Mouse (Mus musculus) ovary, postnatal 36 days (tissue): ENCODE measurements around the gene Fam98a.

Source experiments
- DNase-seq: peaks from one replicate; pipeline ENCODE4 v3.0.0; 2022; ENCODE audit warnings: low spot score, mixed read lengths

The Fam98a gene

DNA sequence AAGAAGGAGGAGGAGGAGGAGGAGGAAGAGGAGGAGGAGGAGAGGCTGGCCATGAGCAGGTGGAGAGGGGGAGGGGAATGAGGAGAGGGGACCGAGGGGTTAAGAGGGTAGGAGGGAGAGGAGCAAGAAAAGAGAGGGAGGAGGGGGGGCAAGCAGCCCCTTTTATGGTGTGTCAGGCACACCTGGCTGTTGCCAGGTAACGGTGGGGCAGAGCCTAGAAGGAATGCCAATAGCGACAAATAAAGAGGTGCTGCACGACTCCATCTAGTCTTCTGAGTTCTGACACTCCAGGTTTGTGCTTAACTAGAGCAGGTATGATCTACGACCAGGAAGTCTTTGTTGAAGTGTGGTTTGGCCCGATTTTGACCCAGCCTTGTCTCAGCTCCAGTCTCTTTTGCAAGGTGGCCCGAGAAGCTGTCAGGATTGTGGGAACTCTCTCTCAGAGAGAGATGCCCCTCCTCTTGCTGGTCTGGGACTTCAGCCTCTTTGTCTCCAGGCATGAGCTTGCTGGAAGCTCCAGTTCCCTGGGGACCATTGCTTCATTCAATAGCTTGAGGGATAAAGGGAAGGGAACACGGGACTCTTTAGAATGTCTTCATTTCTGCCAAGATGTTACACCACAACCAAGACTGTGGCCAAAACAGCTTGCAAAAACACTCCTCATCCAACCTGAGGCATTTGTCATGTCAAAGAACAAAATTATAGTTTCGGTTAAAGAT, 29.2 kb downstream of the Fam98a start:
- no peak for DNase-seq

- DNase-seq = no peak
Observed at GRCm38 (mm10) chr17:75521236-75521842, 30.4 kb downstream of the Fam98a start.

DNA sequence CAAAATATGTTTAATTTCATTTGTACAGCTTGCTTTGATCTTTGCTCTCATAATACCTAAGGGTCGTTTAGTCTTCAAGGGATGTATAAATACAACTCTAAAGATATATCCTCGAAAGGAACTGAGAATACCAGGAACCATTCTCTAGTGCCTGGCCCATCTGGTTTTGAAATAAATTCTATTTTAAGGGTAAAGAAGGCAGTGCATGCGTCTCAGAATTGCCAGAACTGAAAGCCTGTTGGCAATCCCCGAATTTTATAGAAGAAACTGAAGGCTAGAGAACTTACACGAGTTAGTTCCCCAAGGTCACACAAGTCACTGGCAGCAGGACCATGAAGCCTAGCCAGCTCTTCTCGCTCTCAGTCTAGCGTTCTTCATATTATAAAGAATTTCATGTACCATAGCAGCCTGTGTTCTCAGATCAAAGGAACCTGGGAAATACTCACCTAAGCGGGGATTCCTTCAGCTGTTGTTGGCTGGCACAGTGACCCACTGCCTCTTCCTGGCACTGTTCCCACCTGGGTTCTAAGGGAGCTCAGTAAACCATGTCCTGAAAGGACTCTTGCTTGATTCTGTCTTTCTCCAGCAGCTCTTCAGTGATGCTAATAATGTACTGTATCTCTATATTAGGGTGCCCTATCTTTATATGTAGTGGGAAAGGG, 32.4 kb downstream of the Fam98a start:
- no peak for DNase-seq

DNA sequence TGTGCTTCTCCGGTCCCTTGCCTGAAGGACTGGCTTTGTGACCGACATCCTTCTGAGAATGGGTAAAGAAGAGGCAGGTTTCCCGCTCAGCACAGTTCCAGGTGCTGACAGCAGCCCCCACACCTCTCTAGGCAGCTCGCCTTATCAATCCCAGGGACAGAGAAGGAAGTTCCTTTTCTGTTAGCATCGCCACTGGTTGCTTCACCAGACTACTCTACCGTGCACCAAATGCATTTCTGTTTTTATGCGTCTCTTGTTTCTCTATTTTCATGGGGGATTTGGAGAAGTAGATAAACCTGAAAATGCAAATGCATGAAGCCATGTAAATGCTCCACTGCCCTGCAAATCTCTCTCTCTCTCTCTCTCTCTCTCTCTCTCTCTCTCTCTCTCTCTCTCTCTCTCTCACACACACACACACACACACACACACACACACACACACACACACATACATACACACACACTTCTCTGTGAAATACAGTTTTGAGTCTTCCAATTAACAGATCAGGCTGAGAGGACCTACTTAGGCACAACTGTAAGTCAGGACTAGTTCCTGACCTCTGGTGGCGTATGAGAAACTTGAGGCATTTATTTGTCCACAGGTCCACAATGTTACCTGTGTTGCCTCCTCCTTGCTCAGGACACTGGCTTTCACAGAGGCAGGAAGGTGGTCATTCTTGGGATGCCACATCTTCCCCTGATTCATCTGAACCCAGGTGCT, 33.4 kb downstream of the Fam98a start:
- no peak for DNase-seq

GRCm38 (mm10) chr17:75516591-75516990, 35.2 kb downstream of the Fam98a start:
- no peak for DNase-seq

DNA sequence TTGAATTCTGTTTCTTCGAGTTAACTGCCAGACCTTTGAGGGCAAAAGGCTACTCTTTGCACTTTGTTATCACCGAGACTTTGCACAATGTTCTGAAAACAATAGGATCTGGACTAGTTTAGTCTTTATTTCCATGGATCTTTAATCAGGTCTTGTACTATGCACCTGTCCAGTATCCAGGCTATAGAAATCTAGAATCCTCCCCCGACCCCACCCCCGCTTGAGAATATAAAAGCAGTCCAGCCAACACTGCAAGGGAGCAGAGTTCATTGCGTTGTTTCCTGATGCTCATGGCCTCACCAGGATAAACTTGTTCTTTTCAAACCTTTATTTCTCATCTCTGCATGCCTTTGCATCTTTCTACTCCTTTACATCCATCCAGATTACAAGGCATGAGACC, 42.5 kb downstream of the Fam98a start:
- no peak for DNase-seq

GRCm38 (mm10) chr17:75506708-75507641, 44.8 kb downstream of the Fam98a start:
- no peak for DNase-seq

GRCm38 (mm10) chr17:75506097-75506675, 45.6 kb downstream of the Fam98a start:
- DNase-seq = no peak

- DNase-seq = no peak
Observed at GRCm38 (mm10) chr17:75505053-75505452, 46.7 kb downstream of the Fam98a start.

GRCm38 (mm10) chr17:75503031-75503430, 48.7 kb downstream of the Fam98a start:
- no peak for DNase-seq

DNA sequence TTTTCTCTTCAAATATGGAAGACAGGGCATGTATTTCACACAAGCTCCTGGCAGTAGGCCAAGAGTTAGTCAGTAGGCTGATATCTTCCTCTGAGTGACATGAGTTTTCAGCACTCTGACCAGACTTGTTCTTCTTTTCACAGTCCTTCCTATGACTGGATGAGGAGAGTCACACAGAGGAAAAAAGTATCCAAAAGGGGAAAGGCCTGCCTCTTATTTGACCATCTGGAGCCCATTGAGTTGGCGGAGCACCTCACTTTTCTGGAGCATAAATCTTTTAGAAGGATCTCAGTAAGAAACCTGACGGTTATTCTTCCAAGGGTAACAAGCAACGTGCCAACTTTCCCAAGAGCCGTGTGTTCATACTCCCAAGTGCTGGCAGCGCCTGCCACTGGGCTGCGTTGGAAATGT, 53.5 kb downstream of the Fam98a start:
- no peak for DNase-seq

DNA sequence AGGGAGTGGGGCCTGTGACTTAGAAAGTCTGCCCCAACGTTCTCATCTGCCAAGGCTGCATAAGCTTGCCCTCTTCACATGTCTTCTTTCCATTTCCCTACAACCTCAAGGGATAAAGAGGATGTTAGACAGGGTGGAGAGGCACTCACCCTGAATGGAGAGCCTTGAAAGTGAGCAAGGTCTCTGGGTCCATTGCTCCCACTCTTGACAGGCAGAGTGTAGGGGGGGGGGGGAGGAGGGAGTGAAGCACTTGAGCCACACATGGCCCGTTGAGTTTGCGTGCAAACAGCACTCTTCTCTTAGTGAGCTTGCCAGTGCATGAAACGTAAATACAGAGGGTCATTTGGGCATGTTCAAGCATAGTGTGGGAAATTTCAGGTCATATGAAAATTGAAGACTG, 56.5 kb downstream of the Fam98a start:
- DNase-seq = no peak
